Mouse (Mus musculus) forebrain, embryonic 15.5 days (tissue): ENCODE measurements around the gene Drosha. TPM values are rescaled to one million over a fixed set of nuclear protein-coding genes. Genes with fewer than 3 reads are reported as not detected.
"Not testable (repeated sequence)": the region's sequence is repeated elsewhere in the genome, so short reads cannot be mapped to it uniquely, and the experiment has no call there.

Experiments used
- ATAC-seq: fragments of 200-750 bp; cut with Nextera tagmentation; replicated peaks from 2 replicates; pipeline ENCODE4 v1.8.0; 2017; ENCODE audit warnings: mild to moderate bottlenecking, moderate TSS enrichment, moderate library complexity
- H3K27ac ChIP-seq: fragments of 300-500 bp; sonication (generic); replicated peaks from 2 replicates; pipeline ENCODE4 v1.5.1; 2015; ENCODE audit warnings: mild to moderate bottlenecking, inconsistent platforms
- H3K27me3 ChIP-seq: fragments of 300-500 bp; sonication (generic); 2 replicates; pipeline ENCODE4 v1.6.1; 2015; ENCODE audit warnings: inconsistent platforms
- H3K36me3 ChIP-seq: fragments of 300-500 bp; sonication (generic); 2 replicates; pipeline ENCODE4 v1.6.1; 2015; ENCODE audit warnings: mild to moderate bottlenecking, inconsistent platforms
- H3K4me1 ChIP-seq: fragments of 300-500 bp; sonication (generic); 2 replicates; pipeline ENCODE4 v1.6.1; 2015; ENCODE audit warnings: inconsistent platforms
- H3K4me2 ChIP-seq: fragments of 300-500 bp; sonication (generic); replicated peaks from 2 replicates; pipeline ENCODE4 v1.6.1; 2015; ENCODE audit warnings: mild to moderate bottlenecking, inconsistent platforms
- H3K4me3 ChIP-seq: fragments of 300-500 bp; sonication (generic); 2 replicates; pipeline ENCODE4 v1.5.1; 2015; ENCODE audit warnings: mild to moderate bottlenecking, inconsistent platforms
- H3K9ac ChIP-seq: fragments of 300-500 bp; sonication (generic); replicated peaks from 2 replicates; pipeline ENCODE4 v1.6.1; 2015; ENCODE audit warnings: mild to moderate bottlenecking, inconsistent platforms
- H3K9me3 ChIP-seq: fragments of 300-500 bp; sonication (generic); 2 replicates; pipeline ENCODE4 v1.6.1; 2016; ENCODE audit warnings: inconsistent platforms
- WGBS: fragments of 180-500 bp; shearing (Covaris S2); methylation state at CpG from one replicate; pipeline ENCODE4 v1.1.7; 2015; ENCODE audit warnings: mixed read lengths; 5-methylcytosine and 5-hydroxymethylcytosine counted together
- polyA plus RNA-seq: library from polyadenylated mRNA; unstranded; fragments of >200 nt; fragmentation: Nextera tagmentation; extraction: Ambion mirVana; gene quantifications from 2 replicates; pipeline ENCODE4 v1.2.1, GENCODE M21; 2015

The Drosha gene
- polyA plus RNA-seq = 54.7 and 56.0 TPM in 2 replicates

DNA sequence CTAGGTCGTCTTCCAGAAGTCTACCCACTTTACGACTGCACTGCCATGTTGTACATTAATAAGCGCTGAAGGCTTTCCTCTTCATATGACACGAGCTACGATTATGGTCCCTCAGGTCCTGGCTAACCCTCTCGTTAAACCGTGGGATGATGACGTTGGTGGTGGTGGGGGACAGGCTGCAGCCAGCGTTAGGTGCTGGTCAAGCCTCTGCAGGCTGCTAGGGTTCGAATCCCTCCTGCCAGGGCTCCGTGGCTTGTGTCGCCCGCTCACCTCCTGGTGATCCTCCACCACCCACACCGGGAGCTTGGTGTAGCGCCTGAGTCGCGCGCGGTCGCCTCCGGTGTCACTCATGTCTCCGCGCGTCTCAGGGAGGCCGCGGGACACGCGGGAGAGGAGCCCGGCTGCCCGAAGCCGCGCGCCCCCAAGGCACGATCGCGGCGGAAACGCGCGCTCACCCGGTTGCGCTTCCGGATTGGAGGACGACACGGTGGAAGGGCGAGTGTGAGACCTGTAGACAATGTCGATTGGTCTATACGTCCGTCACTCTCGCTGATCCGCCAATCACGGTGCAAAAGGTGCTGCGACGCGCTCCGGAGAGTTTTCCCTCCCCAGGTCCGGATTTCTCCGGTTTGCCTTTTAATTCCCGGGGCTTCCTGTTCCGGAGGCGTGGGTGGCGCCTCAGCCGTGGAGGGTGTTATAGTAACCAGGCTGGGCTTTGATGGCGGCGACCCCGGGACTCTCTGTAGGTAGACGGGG, at the start of gene Drosha, which contains the start of gene 6030458C11Rik:
Drosha (plus strand) TSS at position 619 of the 756 bp plus-strand sequence.
6030458C11Rik (minus strand) TSS at position 453 of the 756 bp plus-strand sequence.
- Histone ChIP-seq H3K4me3 (peak within 1 kb of the TSS; percentile 79), H3K36me3 (peaks cover 41% of the 10 kb centered on the region), H3K4me2 (peak within 1 kb of the TSS; percentile 76), H3K9ac (peak within 1 kb of the TSS; percentile 82), H3K9me3 (no peaks in the 10 kb centered on the region), H3K27me3 (no peaks in the 10 kb centered on the region), H3K4me1 (peaks cover 30% of the 10 kb centered on the region), H3K27ac (peak within 1 kb of the TSS; percentile 72)
- WGBS = under 1% methylated on average over 67 of the region's 67 CpGs
- ATAC-seq = peak; percentile 100

DNA sequence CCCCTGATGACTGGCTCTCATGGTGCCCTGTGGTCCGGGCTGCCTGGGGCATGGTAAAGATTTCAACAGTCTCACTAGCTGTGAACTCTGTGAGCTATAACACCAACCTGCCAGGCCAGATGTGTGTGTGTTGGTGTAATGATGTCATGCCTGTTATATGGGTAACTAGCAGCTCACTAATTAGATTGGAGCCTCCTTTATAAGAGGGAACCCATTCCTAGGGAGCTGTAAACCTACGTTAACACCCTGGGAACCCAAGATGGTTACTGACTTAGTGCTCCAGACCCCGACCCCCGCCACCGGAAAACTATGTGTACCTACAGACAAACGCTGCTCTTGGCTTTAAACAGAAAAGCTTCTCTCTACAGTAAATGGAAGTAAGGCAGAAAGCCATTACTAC, 43.3 kb upstream of the Drosha start:
- Histone ChIP-seq H3K27me3 (no peaks in the 10 kb centered on the region), H3K4me1 (no peaks in the 10 kb centered on the region), H3K36me3 (no peaks in the 10 kb centered on the region), H3K9ac (no peak overlapping the region), H3K9me3 (no peaks in the 10 kb centered on the region), H3K4me2 (no peak overlapping the region), H3K27ac (no peak overlapping the region), H3K4me3 (no peak overlapping the region)
- WGBS = 83% methylated on average over 6 of the region's 6 CpGs
- no peak for ATAC-seq

DNA sequence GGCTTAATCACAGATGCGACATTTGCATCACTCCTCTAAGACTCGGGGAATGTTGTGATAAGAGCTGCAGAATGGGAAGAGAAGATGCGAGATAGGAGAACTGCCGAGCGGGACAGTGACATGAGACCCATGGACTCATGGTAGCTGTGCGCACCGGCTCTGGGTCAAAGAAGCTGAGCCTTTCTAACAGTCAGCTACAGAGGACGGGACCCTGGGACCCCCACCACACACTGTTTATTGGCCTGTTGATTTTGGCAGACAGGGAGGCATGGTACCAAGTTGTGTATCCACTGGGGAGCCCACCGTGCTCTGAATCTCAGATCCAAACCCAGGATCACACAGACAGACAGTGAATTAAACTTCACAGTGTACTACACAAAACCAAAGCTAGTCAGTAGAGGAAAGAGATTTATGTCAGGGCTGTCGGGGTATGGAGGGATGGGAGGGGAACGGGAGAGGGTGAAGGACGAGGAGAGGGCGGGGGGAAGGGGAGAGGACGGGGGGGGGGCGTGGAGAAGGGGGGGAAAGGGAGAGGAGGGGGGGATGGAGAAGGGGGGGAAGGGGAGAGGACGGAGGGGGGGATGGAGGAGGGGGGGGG, 42.8 kb upstream of the Drosha start:
- no peak overlapping the region for H3K27ac ChIP-seq
- H3K4me3 ChIP-seq = no peak overlapping the region
- no peaks in the 10 kb centered on the region for H3K9me3 ChIP-seq
- H3K9ac ChIP-seq = no peak overlapping the region
- H3K36me3 ChIP-seq = no peaks in the 10 kb centered on the region
- no peaks in the 10 kb centered on the region for H3K27me3 ChIP-seq
- WGBS = 78% methylated on average over 13 of the region's 16 CpGs
- no peak for ATAC-seq
- no peak overlapping the region for H3K4me2 ChIP-seq
- no peaks in the 10 kb centered on the region for H3K4me1 ChIP-seq

DNA sequence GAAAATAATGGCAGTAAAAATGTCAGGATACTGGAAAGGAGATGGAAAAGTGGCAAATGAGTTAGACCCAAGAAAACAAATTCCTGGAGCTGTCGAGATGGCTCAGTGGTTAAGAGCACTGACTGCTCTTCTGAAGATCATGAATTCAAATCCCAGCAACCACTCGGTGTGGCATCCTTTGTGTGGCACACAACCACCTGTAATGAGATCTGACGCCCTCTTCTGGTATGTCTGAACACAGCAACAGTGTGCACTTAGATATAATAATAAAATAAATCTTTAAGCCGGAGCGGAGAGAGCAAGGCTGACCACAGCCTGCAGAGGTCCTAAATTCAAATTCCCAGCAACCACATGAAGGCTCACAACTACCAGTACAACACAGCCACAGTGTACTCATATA, 36.1 kb upstream of the Drosha start:
- no peak for ATAC-seq
- Histone ChIP-seq H3K9me3 (no peaks in the 10 kb centered on the region), H3K36me3 (no peaks in the 10 kb centered on the region), H3K9ac (no peak overlapping the region), H3K27me3 (no peaks in the 10 kb centered on the region), H3K27ac (no peak overlapping the region), H3K4me3 (no peak overlapping the region), H3K4me2 (no peak overlapping the region), H3K4me1 (no peaks in the 10 kb centered on the region)
- WGBS = 80% methylated on average over 5 of the region's 5 CpGs

DNA sequence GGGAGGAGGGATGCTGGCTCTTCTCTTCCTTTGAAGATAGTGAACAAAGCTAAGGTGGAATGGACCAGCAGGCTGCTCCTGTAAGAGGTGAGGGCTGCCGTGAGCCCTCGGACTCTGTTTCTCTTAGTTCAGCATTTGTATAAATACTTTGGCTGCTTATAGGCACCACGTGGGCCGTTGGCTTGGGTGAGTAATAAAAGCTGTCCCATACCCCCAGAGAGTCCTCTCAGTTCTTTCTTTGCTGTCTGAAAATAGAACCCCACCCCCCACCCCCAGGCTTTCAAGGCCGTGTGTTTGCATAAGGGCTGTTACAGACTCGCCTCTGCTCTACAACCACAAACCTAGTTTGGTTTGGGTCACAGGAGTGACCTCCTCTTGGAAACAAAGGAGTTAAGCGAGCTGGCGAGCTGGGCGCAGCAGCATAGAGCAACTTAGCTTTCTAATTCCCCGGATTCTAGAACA, 35.2 kb upstream of the Drosha start:
- no peak for ATAC-seq
- no peak overlapping the region for H3K4me2 ChIP-seq
- no peak overlapping the region for H3K4me3 ChIP-seq
- no peak overlapping the region for H3K27ac ChIP-seq
- no peak overlapping the region for H3K9ac ChIP-seq
- WGBS = 27% methylated on average over 10 of the region's 10 CpGs
- H3K4me1 ChIP-seq = no peaks in the 10 kb centered on the region
- H3K27me3 ChIP-seq = no peaks in the 10 kb centered on the region
- no peaks in the 10 kb centered on the region for H3K36me3 ChIP-seq
- H3K9me3 ChIP-seq = no peaks in the 10 kb centered on the region

DNA sequence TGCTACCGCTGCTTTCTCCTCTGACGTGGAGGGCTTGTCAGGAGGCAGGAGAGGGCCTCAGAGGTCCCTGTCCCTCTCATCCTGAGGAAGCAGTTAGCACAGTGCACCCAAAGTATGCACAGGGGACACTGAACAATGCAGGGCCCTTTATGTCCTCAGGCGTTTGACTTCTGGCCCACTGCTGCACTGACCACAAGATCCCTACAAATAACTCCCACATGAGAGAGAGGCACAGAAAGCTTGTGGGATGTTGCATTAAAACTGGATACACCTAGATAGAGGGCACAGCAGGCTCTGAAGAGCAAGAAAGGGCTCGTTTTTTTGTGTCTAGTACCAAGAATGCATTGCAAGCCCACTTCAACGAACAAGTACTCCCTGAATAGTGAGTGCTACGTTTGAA, 30.3 kb upstream of the Drosha start:
- Histone ChIP-seq H3K4me2 (no peak overlapping the region), H3K4me1 (no peaks in the 10 kb centered on the region), H3K9ac (no peak overlapping the region), H3K27me3 (no peaks in the 10 kb centered on the region), H3K27ac (no peak overlapping the region), H3K9me3 (no peaks in the 10 kb centered on the region), H3K4me3 (no peak overlapping the region), H3K36me3 (no peaks in the 10 kb centered on the region)
- WGBS = 47% methylated on average over 6 of the region's 6 CpGs
- no peak for ATAC-seq

DNA sequence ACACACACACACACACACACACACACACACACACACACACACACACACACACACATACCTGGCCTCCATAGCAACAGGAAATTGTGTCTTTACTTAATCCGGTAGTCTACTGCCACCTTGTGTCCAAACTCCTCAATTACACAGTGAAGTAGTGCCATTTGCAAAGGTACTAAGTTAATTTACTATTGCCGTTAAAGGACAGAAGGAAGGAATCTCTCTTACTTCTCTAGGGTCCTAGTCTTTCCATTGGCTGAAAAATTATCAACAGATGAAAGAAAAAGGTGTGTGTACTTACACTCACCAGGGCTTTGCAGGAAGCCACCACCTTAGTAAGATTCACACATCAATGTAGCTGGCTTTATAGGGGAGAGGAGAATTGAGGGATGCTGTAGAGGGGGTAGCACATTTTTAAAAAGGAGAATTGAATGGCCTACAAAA, 29.1 kb upstream of the Drosha start:
- Histone ChIP-seq H3K36me3 (no peaks in the 10 kb centered on the region), H3K9ac (no peak overlapping the region), H3K4me2 (no peak overlapping the region), H3K4me3 (no peak overlapping the region), H3K27me3 (no peaks in the 10 kb centered on the region), H3K4me1 (no peaks in the 10 kb centered on the region), H3K27ac (no peak overlapping the region), H3K9me3 (no peaks in the 10 kb centered on the region)
- 2% methylated on average over 2 of the region's 2 CpGs for WGBS
- ATAC-seq = peak; percentile 65

DNA sequence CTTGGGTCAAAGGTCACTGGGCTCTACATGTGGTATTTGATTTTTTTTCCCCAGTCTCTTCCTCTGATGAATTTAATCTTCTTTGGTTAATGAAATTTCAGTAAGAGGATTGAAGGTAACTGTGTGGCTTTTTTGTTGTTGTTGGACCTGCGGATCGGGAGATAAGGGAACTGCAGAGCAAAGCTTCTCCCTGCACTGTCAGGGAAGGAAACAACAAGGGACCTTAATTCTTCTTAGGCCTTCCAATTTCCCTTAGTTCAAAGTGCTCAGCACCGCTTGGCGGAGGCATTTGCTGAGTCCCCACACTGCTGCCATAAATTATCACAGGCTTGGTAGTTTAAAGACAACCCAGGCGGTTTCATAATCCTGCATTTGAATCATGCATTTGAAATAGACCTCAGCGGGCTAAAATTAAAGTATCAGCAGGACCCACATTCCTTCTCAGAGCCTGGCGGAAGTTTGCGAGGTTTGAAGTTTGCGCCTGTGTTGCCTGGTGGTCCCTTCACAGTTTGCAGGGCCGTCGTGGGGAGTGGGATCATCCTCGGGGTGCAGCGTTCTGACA, 28.6 kb upstream of the Drosha start:
- WGBS = 33% methylated on average over 13 of the region's 13 CpGs
- H3K4me3 ChIP-seq = no peak overlapping the region
- H3K4me1 ChIP-seq = no peaks in the 10 kb centered on the region
- H3K9ac ChIP-seq = no peak overlapping the region
- H3K9me3 ChIP-seq = no peaks in the 10 kb centered on the region
- H3K4me2 ChIP-seq = no peak overlapping the region
- no peak for ATAC-seq
- H3K36me3 ChIP-seq = no peaks in the 10 kb centered on the region
- no peak overlapping the region for H3K27ac ChIP-seq
- no peaks in the 10 kb centered on the region for H3K27me3 ChIP-seq

DNA sequence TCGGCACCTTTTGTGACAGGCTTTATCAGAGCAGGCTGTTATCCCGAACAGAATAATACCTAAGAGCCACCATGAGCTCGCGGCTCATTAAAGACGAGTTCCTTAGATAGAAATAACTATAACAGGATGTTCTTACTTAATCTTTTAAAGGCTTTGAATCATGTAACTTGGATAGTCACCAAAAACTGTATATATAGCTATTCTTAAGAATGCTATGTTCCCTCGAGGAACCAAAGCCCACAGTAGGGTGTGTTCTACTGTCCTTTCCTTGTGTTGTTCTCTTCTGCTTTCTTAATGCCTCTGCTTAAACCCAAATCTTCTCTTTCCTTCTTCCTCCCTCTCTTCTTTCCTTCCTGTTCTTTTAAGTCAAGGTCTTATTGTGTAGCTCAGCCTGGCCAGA, 26.6 kb upstream of the Drosha start:
- 84% methylated on average over 6 of the region's 6 CpGs for WGBS
- no peak overlapping the region for H3K27ac ChIP-seq

DNA sequence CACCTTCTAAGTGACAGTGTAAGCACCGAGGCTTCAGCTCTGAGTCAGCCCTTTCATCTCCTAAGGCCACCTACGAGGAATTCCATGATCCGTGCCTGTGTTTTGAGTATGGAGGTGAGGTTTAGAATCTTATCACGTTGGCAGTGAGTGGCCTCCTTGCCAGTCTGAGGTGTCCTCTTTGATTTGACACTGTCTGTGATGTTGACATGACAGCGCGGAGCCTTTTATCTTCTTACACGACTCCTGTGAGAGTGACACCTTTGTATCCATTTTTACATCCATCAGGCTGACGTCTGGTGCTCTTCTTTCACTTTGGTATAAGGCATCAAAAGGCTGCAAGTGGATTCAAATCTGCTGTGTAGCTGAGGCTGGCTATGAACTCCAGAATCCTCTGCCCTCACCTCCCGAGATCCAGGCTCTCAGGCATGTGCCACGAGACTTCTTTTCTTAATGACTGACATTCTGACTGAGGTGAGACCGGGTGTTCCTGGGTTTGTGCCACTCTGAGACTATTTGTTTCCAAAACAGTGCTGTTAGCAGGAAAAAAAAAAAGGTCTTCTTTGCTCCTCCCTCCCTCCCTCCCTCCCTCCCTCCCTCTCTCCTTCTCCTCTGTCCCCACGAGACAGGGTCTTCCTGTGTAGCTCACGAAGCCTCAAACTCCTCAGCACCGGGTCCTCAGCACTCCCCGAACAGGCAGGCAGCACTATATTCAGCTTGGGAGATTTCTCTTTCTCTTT, 24.0 kb upstream of the Drosha start:
- no peak overlapping the region for H3K27ac ChIP-seq
- no peak for ATAC-seq
- H3K36me3 ChIP-seq = no peaks in the 10 kb centered on the region
- H3K9ac ChIP-seq = no peak overlapping the region
- H3K4me3 ChIP-seq = no peak overlapping the region
- no peaks in the 10 kb centered on the region for H3K9me3 ChIP-seq
- no peaks in the 10 kb centered on the region for H3K4me1 ChIP-seq
- no peak overlapping the region for H3K4me2 ChIP-seq
- WGBS = 58% methylated on average over 15 of the region's 15 CpGs
- H3K27me3 ChIP-seq = no peaks in the 10 kb centered on the region

More for the DNA sequence above, 26.6 kb upstream of the Drosha start:
- Histone ChIP-seq H3K27me3 (no peaks in the 10 kb centered on the region), H3K4me1 (no peaks in the 10 kb centered on the region), H3K9me3 (no peaks in the 10 kb centered on the region), H3K4me3 (no peak overlapping the region), H3K4me2 (no peak overlapping the region), H3K36me3 (no peaks in the 10 kb centered on the region), H3K9ac (no peak overlapping the region)
- no peak for ATAC-seq

DNA sequence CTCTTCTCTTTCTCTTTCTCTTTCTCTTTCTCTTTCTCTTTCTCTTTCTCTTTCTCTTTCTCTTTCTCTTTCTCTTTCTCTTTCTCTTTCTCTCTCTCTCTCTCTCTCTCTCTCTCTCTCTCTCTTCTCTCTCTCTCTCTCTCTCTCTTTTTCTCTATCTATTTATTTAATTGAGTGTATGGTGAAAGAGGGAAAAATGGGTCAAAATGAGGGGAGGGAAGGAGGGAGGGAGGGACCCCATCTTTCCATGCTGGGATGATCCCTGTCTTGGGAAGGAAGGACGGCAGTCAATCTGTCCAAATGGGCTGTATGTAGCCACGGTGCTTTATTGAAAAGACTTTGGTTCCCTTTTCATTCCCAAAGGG, 23.5 kb upstream of the Drosha start:
- H3K36me3 ChIP-seq, H3K9me3 ChIP-seq, H3K4me3 ChIP-seq, H3K27ac ChIP-seq, H3K9ac ChIP-seq, H3K27me3 ChIP-seq, H3K4me2 ChIP-seq, H3K4me1 ChIP-seq, ATAC-seq: not testable (repeated sequence)
- 77% methylated on average over 2 of the region's 2 CpGs for WGBS

DNA sequence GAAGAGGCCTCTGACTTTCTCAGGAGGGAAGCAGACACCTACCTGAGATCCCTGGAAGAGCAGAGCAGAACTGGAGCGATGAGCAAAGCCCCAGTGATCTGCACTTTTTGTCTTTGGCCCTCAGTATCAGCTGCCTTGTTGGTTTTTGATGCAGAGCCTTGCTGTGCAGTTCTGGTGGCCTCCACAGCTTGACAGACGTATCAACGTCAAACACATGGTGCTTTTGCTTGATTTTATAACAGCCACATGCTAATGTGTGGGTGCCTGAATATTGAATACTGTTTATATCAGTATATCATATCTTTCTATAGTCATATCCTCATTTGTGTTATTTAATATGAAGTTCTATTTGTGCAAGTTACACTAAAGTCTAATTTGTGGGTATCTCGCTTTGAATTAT, 19.5 kb upstream of the Drosha start:
- no peaks in the 10 kb centered on the region for H3K4me1 ChIP-seq
- no peak overlapping the region for H3K27ac ChIP-seq
- peaks cover 28% of the 10 kb centered on the region for H3K36me3 ChIP-seq
- 78% methylated on average over 4 of the region's 4 CpGs for WGBS
- H3K9ac ChIP-seq = no peak overlapping the region
- no peak overlapping the region for H3K4me3 ChIP-seq
- H3K4me2 ChIP-seq = no peak overlapping the region
- H3K27me3 ChIP-seq = no peaks in the 10 kb centered on the region
- H3K9me3 ChIP-seq = no peaks in the 10 kb centered on the region
- ATAC-seq = no peak
